Mouse (Mus musculus): ENCODE results near the gene Myo9b. TPM values are rescaled to one million over a fixed set of nuclear protein-coding genes. Genes with fewer than 3 reads are reported as not detected.

The Myo9b gene
- polyA plus RNA-seq, 1 experiment, result 63.5 TPM

GRCm38 (mm10) chr8:71296188-71296621, 23.7 kb downstream of the Myo9b start:
- H3K4me3 ChIP-seq (replicated peaks), result peak overlapping the region; percentile 69
- H3K36me3 ChIP-seq (replicated peaks; ENCODE audit: low read length), result peaks cover 87% of the 10 kb centered on the region
- H3K27me3 ChIP-seq (replicated peaks), result no peaks in the 10 kb centered on the region
- no peaks in the 10 kb centered on the region for H3K9me3 ChIP-seq
- peaks cover 82% of the 10 kb centered on the region for H3K4me1 ChIP-seq
- TF ChIP-seq GATA1 (IDR thresholded peaks at IDR 0.05; ENCODE audit: borderline replicate concordance, low read length), result no peak
- TF ChIP-seq FLI1 (IDR thresholded peaks at IDR 0.05; ENCODE audit: low read length), result no peak

- no peak for TF ChIP-seq GATA1 (IDR thresholded peaks at IDR 0.05; ENCODE audit: borderline replicate concordance, low read length)
- no peak for TF ChIP-seq FLI1 (IDR thresholded peaks at IDR 0.05; ENCODE audit: low read length)
- peaks cover 87% of the 10 kb centered on the region for H3K36me3 ChIP-seq (replicated peaks; ENCODE audit: low read length)
- H3K9me3 ChIP-seq, result no peaks in the 10 kb centered on the region
- peaks cover 83% of the 10 kb centered on the region for H3K4me1 ChIP-seq
- H3K4me3 ChIP-seq (replicated peaks), result peak overlapping the region; percentile 54
- H3K27me3 ChIP-seq (replicated peaks), result no peaks in the 10 kb centered on the region
Observed at GRCm38 (mm10) chr8:71296784-71297183, 24.3 kb downstream of the Myo9b start.

- peaks cover 5% of the 10 kb centered on the region for H3K9me3 ChIP-seq
- no peak for TF ChIP-seq FLI1 (IDR thresholded peaks at IDR 0.05; ENCODE audit: low read length)
- no peak for TF ChIP-seq GATA1 (IDR thresholded peaks at IDR 0.05; ENCODE audit: borderline replicate concordance, low read length)
- H3K27me3 ChIP-seq (replicated peaks), result no peaks in the 10 kb centered on the region
- peaks cover 90% of the 10 kb centered on the region for H3K4me1 ChIP-seq
- H3K4me3 ChIP-seq (replicated peaks), result no peak overlapping the region
- peaks cover 89% of the 10 kb centered on the region for H3K36me3 ChIP-seq (replicated peaks; ENCODE audit: low read length)
Observed at GRCm38 (mm10) chr8:71297439-71297838, 24.9 kb downstream of the Myo9b start.

- no peak overlapping the region for H3K4me3 ChIP-seq (replicated peaks)
- H3K4me1 ChIP-seq, result peaks cover 95% of the 10 kb centered on the region
- peaks cover 96% of the 10 kb centered on the region for H3K36me3 ChIP-seq (replicated peaks; ENCODE audit: low read length)
- no peaks in the 10 kb centered on the region for H3K27me3 ChIP-seq (replicated peaks)
- no peak for TF ChIP-seq GATA1 (IDR thresholded peaks at IDR 0.05; ENCODE audit: borderline replicate concordance, low read length)
- TF ChIP-seq FLI1 (IDR thresholded peaks at IDR 0.05; ENCODE audit: low read length), result no peak
- peaks cover 7% of the 10 kb centered on the region for H3K9me3 ChIP-seq
Observed at GRCm38 (mm10) chr8:71299716-71300115, 27.2 kb downstream of the Myo9b start.

- H3K36me3 ChIP-seq (replicated peaks; ENCODE audit: low read length), result peaks cover 92% of the 10 kb centered on the region
- H3K27me3 ChIP-seq (replicated peaks), result no peaks in the 10 kb centered on the region
- peaks cover 7% of the 10 kb centered on the region for H3K9me3 ChIP-seq
- no peak overlapping the region for H3K4me3 ChIP-seq (replicated peaks)
- TF ChIP-seq GATA1 (IDR thresholded peaks at IDR 0.05; ENCODE audit: borderline replicate concordance, low read length) (no peak), FLI1 (IDR thresholded peaks at IDR 0.05; ENCODE audit: low read length) (no peak)
- peaks cover 87% of the 10 kb centered on the region for H3K4me1 ChIP-seq
Observed at GRCm38 (mm10) chr8:71302788-71303187, 30.3 kb downstream of the Myo9b start.

GRCm38 (mm10) chr8:71303632-71304031, 31.1 kb downstream of the Myo9b start:
- H3K9me3 ChIP-seq, result peaks cover 7% of the 10 kb centered on the region
- H3K27me3 ChIP-seq (replicated peaks), result no peaks in the 10 kb centered on the region
- H3K4me1 ChIP-seq, result peaks cover 87% of the 10 kb centered on the region
- peaks cover 91% of the 10 kb centered on the region for H3K36me3 ChIP-seq (replicated peaks; ENCODE audit: low read length)
- TF ChIP-seq FLI1 (IDR thresholded peaks at IDR 0.05; ENCODE audit: low read length) (no peak), GATA1 (IDR thresholded peaks at IDR 0.05; ENCODE audit: borderline replicate concordance, low read length) (no peak)
- no peak overlapping the region for H3K4me3 ChIP-seq (replicated peaks)

- peak overlapping the region; percentile 59 for H3K4me3 ChIP-seq (replicated peaks)
- H3K4me1 ChIP-seq, result peaks cover 87% of the 10 kb centered on the region
- TF ChIP-seq GATA1 (IDR thresholded peaks at IDR 0.05; ENCODE audit: borderline replicate concordance, low read length) (no peak), FLI1 (IDR thresholded peaks at IDR 0.05; ENCODE audit: low read length) (no peak)
- peaks cover 7% of the 10 kb centered on the region for H3K9me3 ChIP-seq
- H3K27me3 ChIP-seq (replicated peaks), result no peaks in the 10 kb centered on the region
- peaks cover 85% of the 10 kb centered on the region for H3K36me3 ChIP-seq (replicated peaks; ENCODE audit: low read length)
Observed at GRCm38 (mm10) chr8:71305988-71306387, 33.5 kb downstream of the Myo9b start.

- no peaks in the 10 kb centered on the region for H3K27me3 ChIP-seq (replicated peaks)
- H3K4me1 ChIP-seq, result peaks cover 86% of the 10 kb centered on the region
- H3K4me3 ChIP-seq (replicated peaks), result no peak overlapping the region
- peaks cover 3% of the 10 kb centered on the region for H3K9me3 ChIP-seq
- peaks cover 82% of the 10 kb centered on the region for H3K36me3 ChIP-seq (replicated peaks; ENCODE audit: low read length)
- TF ChIP-seq FLI1 (IDR thresholded peaks at IDR 0.05; ENCODE audit: low read length) (no peak), GATA1 (IDR thresholded peaks at IDR 0.05; ENCODE audit: borderline replicate concordance, low read length) (no peak)
Observed at GRCm38 (mm10) chr8:71307371-71307770, 34.9 kb downstream of the Myo9b start.

GRCm38 (mm10) chr8:71307913-71308312, 35.4 kb downstream of the Myo9b start:
- peaks cover 89% of the 10 kb centered on the region for H3K4me1 ChIP-seq
- TF ChIP-seq GATA1 (IDR thresholded peaks at IDR 0.05; ENCODE audit: borderline replicate concordance, low read length) (no peak), FLI1 (IDR thresholded peaks at IDR 0.05; ENCODE audit: low read length) (no peak)
- no peaks in the 10 kb centered on the region for H3K9me3 ChIP-seq
- H3K27me3 ChIP-seq (replicated peaks), result no peaks in the 10 kb centered on the region
- H3K36me3 ChIP-seq (replicated peaks; ENCODE audit: low read length), result peaks cover 76% of the 10 kb centered on the region
- peak overlapping the region; percentile 15 for H3K4me3 ChIP-seq (replicated peaks)

GRCm38 (mm10) chr8:71310446-71310845, 37.9 kb downstream of the Myo9b start:
- Histone ChIP-seq H3K4me3 (replicated peaks) (no peak overlapping the region), H3K9me3 (no peaks in the 10 kb centered on the region), H3K36me3 (replicated peaks; ENCODE audit: low read length) (peaks cover 64% of the 10 kb centered on the region), H3K4me1 (peaks cover 91% of the 10 kb centered on the region), H3K27me3 (replicated peaks) (no peaks in the 10 kb centered on the region)
- TF ChIP-seq FLI1 (IDR thresholded peaks at IDR 0.05; ENCODE audit: low read length), result no peak
- no peak for TF ChIP-seq GATA1 (IDR thresholded peaks at IDR 0.05; ENCODE audit: borderline replicate concordance, low read length)

- Histone ChIP-seq H3K4me3 (replicated peaks) (peak overlapping the region; percentile 51), H3K27me3 (replicated peaks) (no peaks in the 10 kb centered on the region), H3K9me3 (no peaks in the 10 kb centered on the region), H3K36me3 (replicated peaks; ENCODE audit: low read length) (peaks cover 68% of the 10 kb centered on the region), H3K4me1 (peaks cover 99% of the 10 kb centered on the region)
- TF ChIP-seq FLI1 (IDR thresholded peaks at IDR 0.05; ENCODE audit: low read length) (no peak), GATA1 (IDR thresholded peaks at IDR 0.05; ENCODE audit: borderline replicate concordance, low read length) (no peak)
Observed at GRCm38 (mm10) chr8:71312700-71313099, 40.2 kb downstream of the Myo9b start.

Data from megakaryocyte, embryonic 14.5 days (primary cell).